Mouse (Mus musculus) thymus, adult 2 months (tissue): Measurements from ENCODE around the gene Plac1. TPM values are rescaled to one million over a fixed set of nuclear protein-coding genes. Genes with fewer than 3 reads are reported as not detected.

ENCODE experiments used
- DNase-seq: peaks from one replicate; pipeline ENCODE4 v3.0.0; 2021
- H3K27ac ChIP-seq: fragments of 200-500 bp; 2 replicates; pipeline ENCODE4 v1.5.1; 2012; ENCODE audit warnings: low read length, control low read depth; ENCODE audit not compliant: control insufficient read depth, insufficient read depth
- H3K27me3 ChIP-seq: fragments of 200-500 bp; 2 replicates; pipeline ENCODE4 v1.6.1; 2012; ENCODE audit warnings: mild to moderate bottlenecking, low read length, moderate library complexity, mixed read lengths; ENCODE audit not compliant: control insufficient read depth, insufficient read depth
- H3K36me3 ChIP-seq: fragments of 200-500 bp; 2 replicates; pipeline ENCODE4 v1.6.1; 2012; ENCODE audit warnings: mild to moderate bottlenecking, low read length, moderate library complexity; ENCODE audit not compliant: control insufficient read depth, insufficient read depth
- H3K4me1 ChIP-seq: fragments of 200-500 bp; replicated peaks from 2 replicates; pipeline ENCODE4 v1.6.1; 2012; ENCODE audit warnings: low read length; ENCODE audit not compliant: control insufficient read depth, insufficient read depth
- H3K4me3 ChIP-seq: fragments of 200-500 bp; 2 replicates; pipeline ENCODE4 v1.5.1; 2012; ENCODE audit warnings: mild to moderate bottlenecking, low read length, control low read depth, moderate library complexity; ENCODE audit not compliant: control insufficient read depth, insufficient read depth
- CTCF ChIP-seq: fragments of 200-500 bp; IDR thresholded peaks from 2 replicates; pipeline ENCODE4 v1.5.1; 2012; ENCODE audit warnings: mild to moderate bottlenecking, control low read depth, low read length, moderate library complexity, borderline replicate concordance; ENCODE audit not compliant: control insufficient read depth, poor library complexity, insufficient read depth; ENCODE audit errors: extremely low read depth
- POLR2A ChIP-seq: fragments of 200-500 bp; IDR thresholded peaks from 2 replicates; pipeline ENCODE4 v1.6.1; 2012; ENCODE audit warnings: mild to moderate bottlenecking, low read length, control low read depth, moderate library complexity; ENCODE audit not compliant: control insufficient read depth, poor library complexity, insufficient read depth; ENCODE audit errors: extremely low read depth
- WGBS: fragments of 180-500 bp; shearing (Covaris S2); methylation state at CpG from one replicate; pipeline ENCODE4 v1.1.7; 2018; 5-methylcytosine and 5-hydroxymethylcytosine counted together
- polyA plus RNA-seq: library from polyadenylated mRNA; depleted of rRNA; stranded (reverse); fragments of >200 nt; gene quantifications from 2 replicates; pipeline ENCODE4 v1.2.3, GENCODE M21; 2012

The Plac1 gene
- polyA plus RNA-seq, 1 experiment: 0.31 TPM

DNA sequence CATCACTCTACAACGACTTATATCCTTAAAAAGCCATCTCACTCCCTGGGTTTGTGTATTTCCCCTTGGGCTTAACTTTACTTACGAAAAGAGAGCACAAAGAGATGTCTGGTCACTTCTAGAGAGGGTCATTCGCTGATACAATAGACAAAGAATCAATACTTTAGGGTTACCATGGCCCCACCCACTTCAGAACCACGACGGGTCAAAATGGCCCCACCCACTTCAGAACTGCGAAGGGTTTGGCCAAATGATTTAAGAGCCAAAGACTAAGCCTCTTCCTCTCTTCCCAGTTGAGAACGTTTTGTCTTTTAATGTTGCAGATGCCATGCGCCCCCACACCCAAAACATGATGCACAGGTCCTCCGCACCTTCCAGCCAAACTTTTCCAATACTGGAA lies 184.1 kb downstream of the Plac1 start:
- no peaks in the 10 kb centered on the region; the same call in 1 of the 2 replicates for H3K27me3 ChIP-seq
- DNase-seq: no peak
- WGBS: 22% methylated on average over 9 of the region's 9 CpGs
- no peaks in the 10 kb centered on the region for H3K36me3 ChIP-seq
- H3K27ac ChIP-seq: no peak overlapping the region
- H3K4me1 ChIP-seq: peaks cover 10% of the 10 kb centered on the region; the same call in 1 of the 2 replicates
- no peak for TF ChIP-seq CTCF
- no peak for TF ChIP-seq POLR2A
- no peak overlapping the region for H3K4me3 ChIP-seq

GRCm38 (mm10) chrX:53053885-53054284 lies 186.0 kb downstream of the Plac1 start:
- H3K4me1 ChIP-seq: peaks cover 15% of the 10 kb centered on the region
- 96% methylated on average over 5 of the region's 5 CpGs for WGBS
- H3K27ac ChIP-seq: no peak overlapping the region
- H3K27me3 ChIP-seq: no peaks in the 10 kb centered on the region; the same call in 1 of the 2 replicates
- H3K4me3 ChIP-seq: no peak overlapping the region
- TF ChIP-seq CTCF (no peak), POLR2A (no peak)
- no peak for DNase-seq
- no peaks in the 10 kb centered on the region for H3K36me3 ChIP-seq

GRCm38 (mm10) chrX:53052652-53053500 lies 187.0 kb downstream of the Plac1 start:
- TF ChIP-seq POLR2A: no peak
- no peak for TF ChIP-seq CTCF
- no peak overlapping the region for H3K27ac ChIP-seq

GRCm38 (mm10) chrX:53050353-53050752 lies 189.6 kb downstream of the Plac1 start:
- DNase-seq: peak; percentile 29
- 4% methylated on average over 4 of the region's 9 CpGs for WGBS
- TF ChIP-seq POLR2A (no peak), CTCF (no peak)
- Histone ChIP-seq H3K27ac (peak overlapping the region; percentile 68), H3K4me3 (no peak overlapping the region), H3K27me3 (no peaks in the 10 kb centered on the region), H3K4me1 (peaks cover 9% of the 10 kb centered on the region), H3K36me3 (no peaks in the 10 kb centered on the region)

More at GRCm38 (mm10) chrX:53052652-53053500, 187.0 kb downstream of the Plac1 start:
- Histone ChIP-seq H3K27me3 (no peaks in the 10 kb centered on the region; the same call in 1 of the 2 replicates), H3K4me3 (no peak overlapping the region), H3K4me1 (peaks cover 12% of the 10 kb centered on the region), H3K36me3 (no peaks in the 10 kb centered on the region)
- DNase-seq: no peak
- WGBS: 39% methylated on average over 13 of the region's 13 CpGs

DNA sequence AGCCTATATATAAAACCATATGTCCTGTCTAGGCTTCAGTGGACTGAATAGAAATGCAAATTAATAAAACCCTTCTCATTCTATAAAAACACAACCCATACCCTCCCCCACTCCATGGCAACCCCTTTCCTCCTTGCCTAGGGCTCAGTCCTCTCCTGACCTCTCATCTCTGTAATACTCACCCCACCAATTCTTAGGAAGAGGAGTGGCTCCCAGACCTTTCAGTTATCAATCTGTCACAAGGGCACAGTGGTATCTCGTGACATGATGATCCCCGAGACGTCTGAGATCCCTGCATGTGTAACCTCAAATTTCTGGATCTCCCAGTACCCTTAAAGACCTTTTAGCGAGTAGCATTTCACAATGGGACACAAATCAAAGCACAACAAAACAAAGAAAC lies 190.7 kb downstream of the Plac1 start:
- Histone ChIP-seq H3K4me3 (no peak overlapping the region), H3K27me3 (no peaks in the 10 kb centered on the region), H3K27ac (no peak overlapping the region), H3K36me3 (no peaks in the 10 kb centered on the region), H3K4me1 (peaks cover 12% of the 10 kb centered on the region)
- 95% methylated on average over 4 of the region's 4 CpGs for WGBS
- DNase-seq: no peak
- no peak for TF ChIP-seq POLR2A
- no peak for TF ChIP-seq CTCF

GRCm38 (mm10) chrX:53046911-53047310 lies 193.0 kb downstream of the Plac1 start:
- Histone ChIP-seq H3K4me3 (no peak overlapping the region), H3K27me3 (no peaks in the 10 kb centered on the region), H3K36me3 (no peaks in the 10 kb centered on the region), H3K4me1 (peaks cover 9% of the 10 kb centered on the region), H3K27ac (no peak overlapping the region)
- DNase-seq: no peak
- TF ChIP-seq CTCF: no peak
- WGBS: 84% methylated on average over 2 of the region's 2 CpGs
